Mouse (Mus musculus) cerebellum, adult 2 months (tissue): ENCODE results near the gene Car2. TPM values are rescaled to one million over a fixed set of nuclear protein-coding genes. Genes with fewer than 3 reads are reported as not detected.
A peak's percentile ranks its signal among the peaks of the same experiment; 100 is the strongest.

Source experiments
- DNase-seq, 2 experiments: peaks; one replicate each; pipeline ENCODE4 v3.0.0; 2021
- H3K27ac ChIP-seq: fragments of 200-500 bp; 2 replicates; pipeline ENCODE4 v1.5.1; 2012; ENCODE audit warnings: low read length, control low read depth, inconsistent platforms; ENCODE audit not compliant: insufficient read depth
- H3K27me3 ChIP-seq: fragments of 200-500 bp; 2 replicates; pipeline ENCODE4 v1.6.1; 2012; ENCODE audit warnings: inconsistent platforms, mild to moderate bottlenecking, low read length, moderate library complexity; ENCODE audit not compliant: control insufficient read depth, insufficient read depth
- H3K4me1 ChIP-seq: fragments of 200-500 bp; 2 replicates; pipeline ENCODE4 v1.6.1; 2011; ENCODE audit warnings: low read length; ENCODE audit not compliant: control insufficient read depth, insufficient read depth
- H3K4me3 ChIP-seq: fragments of 200-500 bp; replicated peaks from 2 replicates; pipeline ENCODE3; 2011; ENCODE audit warnings: mild to moderate bottlenecking, low read depth, low read length, control low read depth; ENCODE audit not compliant: insufficient read depth
- CTCF ChIP-seq: fragments of 200-500 bp; IDR thresholded peaks from 2 replicates; pipeline ENCODE4 v1.5.1; 2011; ENCODE audit warnings: low read depth, mild to moderate bottlenecking, control low read depth, low read length, moderate library complexity, borderline replicate concordance; ENCODE audit not compliant: insufficient read depth
- POLR2A ChIP-seq: fragments of 200-500 bp; IDR thresholded peaks from 2 replicates; pipeline ENCODE4 v1.6.1; 2011; ENCODE audit warnings: low read length, control low read depth, borderline replicate concordance; ENCODE audit not compliant: insufficient read depth
- WGBS: fragments of 180-500 bp; shearing (Covaris S2); methylation state at CpG from one replicate; pipeline ENCODE4 v1.1.7; 2018; 5-methylcytosine and 5-hydroxymethylcytosine counted together
- polyA plus RNA-seq: library from polyadenylated mRNA; depleted of rRNA; stranded (reverse); fragments of >200 nt; gene quantifications from 2 replicates; pipeline ENCODE4 v1.2.3, GENCODE M21; 2012; rRNA removed

Car2 gene
- 530 and 601 TPM in 2 replicates for polyA plus RNA-seq

- 2% methylated on average over 95 of the region's 95 CpGs for WGBS
- peak within 1 kb of the TSS; percentile 56 for H3K4me3 ChIP-seq
- peak within 1 kb of the TSS; percentile 64 for H3K27ac ChIP-seq
- H3K4me1 ChIP-seq: no peaks in the 10 kb centered on the region
- DNase-seq: peak; percentile 69 to 72
- H3K27me3 ChIP-seq: no peaks in the 10 kb centered on the region
- peak; percentile 26; the same call in 1 of the 2 replicates for TF ChIP-seq CTCF
- no peak for TF ChIP-seq POLR2A
Observed at GRCm38 (mm10) chr3:14886102-14887098, at the start of gene Car2. Gene Car2, plus strand, starts transcription at chr3:14886273.

- Histone ChIP-seq H3K27me3 (no peaks in the 10 kb centered on the region), H3K4me3 (no peak overlapping the region), H3K4me1 (no peaks in the 10 kb centered on the region), H3K27ac (no peak overlapping the region)
- TF ChIP-seq POLR2A (no peak), CTCF (no peak)
- 94% methylated on average over 1 of the region's 1 CpGs for WGBS
- DNase-seq: no peak
Observed at GRCm38 (mm10) chr3:14838936-14839335, 47.1 kb upstream of the Car2 start.

GRCm38 (mm10) chr3:14839466-14840118 lies 46.5 kb upstream of the Car2 start:
- H3K4me1 ChIP-seq: no peaks in the 10 kb centered on the region
- H3K27ac ChIP-seq: no peak overlapping the region
- no peak for DNase-seq
- no peak for TF ChIP-seq CTCF
- TF ChIP-seq POLR2A: no peak
- no peaks in the 10 kb centered on the region for H3K27me3 ChIP-seq
- WGBS: 77% methylated on average over 3 of the region's 3 CpGs
- no peak overlapping the region for H3K4me3 ChIP-seq

- WGBS: 96% methylated on average over 2 of the region's 2 CpGs
- DNase-seq: no peak
- H3K27ac ChIP-seq: no peak overlapping the region
- no peaks in the 10 kb centered on the region for H3K27me3 ChIP-seq
- no peak for TF ChIP-seq CTCF
- TF ChIP-seq POLR2A: no peak
- H3K4me3 ChIP-seq: no peak overlapping the region
- no peaks in the 10 kb centered on the region for H3K4me1 ChIP-seq
Observed at GRCm38 (mm10) chr3:14848587-14849254, 37.4 kb upstream of the Car2 start.

- 49% methylated on average over 5 of the region's 5 CpGs for WGBS
- no peak for DNase-seq
- no peaks in the 10 kb centered on the region for H3K4me1 ChIP-seq
- H3K27ac ChIP-seq: no peak overlapping the region
- H3K4me3 ChIP-seq: no peak overlapping the region
- H3K27me3 ChIP-seq: no peaks in the 10 kb centered on the region
- TF ChIP-seq CTCF (no peak), POLR2A (no peak)
Observed at GRCm38 (mm10) chr3:14853966-14854365, 32.1 kb upstream of the Car2 start.

- H3K4me1 ChIP-seq: no peaks in the 10 kb centered on the region
- no peak for DNase-seq
- no peak for TF ChIP-seq POLR2A
- no peak for TF ChIP-seq CTCF
- H3K4me3 ChIP-seq: no peak overlapping the region
- H3K27ac ChIP-seq: no peak overlapping the region
- H3K27me3 ChIP-seq: no peaks in the 10 kb centered on the region
- 11% methylated on average over 1 of the region's 1 CpGs for WGBS
Observed at GRCm38 (mm10) chr3:14854446-14854845, 31.6 kb upstream of the Car2 start.

- H3K27me3 ChIP-seq: no peaks in the 10 kb centered on the region
- DNase-seq: no peak
- TF ChIP-seq POLR2A: no peak
- TF ChIP-seq CTCF: no peak
- H3K4me1 ChIP-seq: no peaks in the 10 kb centered on the region
- WGBS: 72% methylated on average over 3 of the region's 3 CpGs
- no peak overlapping the region for H3K4me3 ChIP-seq
- no peak overlapping the region for H3K27ac ChIP-seq
Observed at GRCm38 (mm10) chr3:14857874-14858273, 28.2 kb upstream of the Car2 start.
